Mouse (Mus musculus) neural tube, embryonic 12.5 days (tissue): ENCODE measurements around the gene Sox6. TPM values are rescaled to one million over a fixed set of nuclear protein-coding genes. Genes with fewer than 3 reads are reported as not detected.

Source experiments
- ATAC-seq: fragments of 200-750 bp; cut with Nextera tagmentation; 2 replicates; pipeline ENCODE4 v1.8.0; 2017; ENCODE audit warnings: low read depth, mild to moderate bottlenecking, moderate TSS enrichment, moderate library complexity; ENCODE audit not compliant: low FRiP score
- H3K27ac ChIP-seq: fragments of 300-500 bp; sonication (generic); 2 replicates; pipeline ENCODE4 v1.5.1; 2016
- H3K27me3 ChIP-seq: fragments of 300-500 bp; sonication (generic); replicated peaks from 2 replicates; pipeline ENCODE4 v1.6.1; 2016; ENCODE audit warnings: mild to moderate bottlenecking
- H3K36me3 ChIP-seq: fragments of 300-500 bp; sonication (generic); 2 replicates; pipeline ENCODE4 v1.6.1; 2016; ENCODE audit warnings: mild to moderate bottlenecking
- H3K4me1 ChIP-seq: fragments of 300-500 bp; sonication (generic); 2 replicates; pipeline ENCODE4 v1.6.1; 2016
- H3K4me2 ChIP-seq: fragments of 300-500 bp; sonication (generic); replicated peaks from 2 replicates; pipeline ENCODE4 v1.6.1; 2016; ENCODE audit warnings: mild to moderate bottlenecking
- H3K4me3 ChIP-seq: fragments of 300-500 bp; sonication (generic); 2 replicates; pipeline ENCODE4 v1.5.1; 2016
- H3K9ac ChIP-seq: fragments of 300-500 bp; sonication (generic); 2 replicates; pipeline ENCODE4 v1.6.1; 2016; ENCODE audit warnings: mild to moderate bottlenecking
- H3K9me3 ChIP-seq: fragments of 300-500 bp; sonication (generic); 2 replicates; pipeline ENCODE4 v1.6.1; 2016; ENCODE audit warnings: mild to moderate bottlenecking
- WGBS: fragments of 180-500 bp; shearing (Covaris S2); methylation state at CpG from one replicate; pipeline ENCODE4 v1.1.7; 2016; 5-methylcytosine and 5-hydroxymethylcytosine counted together
- polyA plus RNA-seq: library from polyadenylated mRNA; unstranded; fragments of >200 nt; fragmentation: Nextera tagmentation; extraction: Ambion mirVana; gene quantifications from 2 replicates; pipeline ENCODE4 v1.2.1, GENCODE M21; 2016

Sox6 gene
- polyA plus RNA-seq, 1 experiment from 2014 or later = 74.2 TPM

DNA sequence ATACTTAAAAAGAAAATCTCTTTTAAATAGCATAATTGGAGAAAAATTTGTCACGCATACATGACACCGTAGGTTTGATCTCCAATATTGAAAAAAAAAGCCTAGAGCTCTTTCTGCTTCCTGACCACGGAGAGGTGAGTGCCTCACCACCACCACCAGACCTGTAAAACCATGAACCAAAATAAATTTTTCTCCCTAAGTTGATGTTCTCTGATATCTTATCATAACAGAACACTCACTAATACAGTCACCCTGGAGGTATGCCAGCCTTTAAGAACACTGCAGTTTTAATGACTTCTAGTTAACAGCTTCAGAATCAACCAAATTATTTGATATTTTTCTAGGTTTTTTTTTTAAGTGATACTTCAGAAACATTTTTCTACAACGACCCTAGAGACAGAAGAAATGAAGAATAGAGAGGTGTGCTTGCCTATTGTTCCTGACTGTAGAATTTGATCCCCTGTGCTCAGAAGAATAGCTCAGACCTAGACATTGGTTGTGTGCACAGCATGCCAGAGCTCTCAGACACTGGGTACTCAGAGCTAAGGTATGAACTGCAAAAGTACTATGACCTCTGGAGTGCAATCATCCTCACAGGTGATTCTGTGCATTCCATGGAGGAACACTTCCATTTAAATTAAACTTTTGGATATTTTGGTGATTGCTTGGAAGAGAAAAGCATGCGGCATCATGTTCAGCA is 58.6 kb downstream of the Sox6 start:
- H3K4me1 ChIP-seq = no peaks in the 10 kb centered on the region
- no peak overlapping the region for H3K9ac ChIP-seq
- no peaks in the 10 kb centered on the region for H3K9me3 ChIP-seq
- H3K27ac ChIP-seq = no peak overlapping the region
- H3K27me3 ChIP-seq = no peaks in the 10 kb centered on the region
- no peak overlapping the region for H3K4me3 ChIP-seq
- no peak overlapping the region for H3K4me2 ChIP-seq
- ATAC-seq = no peak
- H3K36me3 ChIP-seq = peaks cover 2% of the 10 kb centered on the region; the same call in 1 of the 2 replicates
- WGBS = 92% methylated on average over 5 of the region's 5 CpGs

DNA sequence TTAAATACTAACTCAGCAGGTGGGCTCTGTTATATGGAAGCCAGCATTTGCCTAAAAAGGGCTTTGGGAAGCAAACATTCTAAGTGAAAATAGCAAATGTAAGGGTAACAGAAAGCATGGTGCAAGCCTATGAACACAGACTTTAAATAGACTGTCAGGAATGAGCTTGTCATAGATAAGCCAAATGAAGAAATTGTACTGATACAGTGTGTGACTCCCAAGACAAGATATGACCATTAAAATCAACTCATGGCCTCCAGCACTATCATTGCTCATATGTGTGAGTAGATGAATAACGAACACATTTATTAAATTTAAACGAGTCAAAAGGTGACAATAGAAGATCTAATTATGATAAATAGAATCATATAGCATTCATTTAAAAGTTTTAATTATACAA is 64.1 kb downstream of the Sox6 start:
- H3K36me3 ChIP-seq = no peaks in the 10 kb centered on the region
- H3K27me3 ChIP-seq = no peaks in the 10 kb centered on the region
- H3K4me3 ChIP-seq = no peak overlapping the region
- no peak overlapping the region for H3K9ac ChIP-seq
- no peak overlapping the region for H3K4me2 ChIP-seq
- H3K27ac ChIP-seq = no peak overlapping the region
- no peak for ATAC-seq
- H3K9me3 ChIP-seq = no peaks in the 10 kb centered on the region
- no peaks in the 10 kb centered on the region for H3K4me1 ChIP-seq
- 93% methylated on average over 2 of the region's 2 CpGs for WGBS

DNA sequence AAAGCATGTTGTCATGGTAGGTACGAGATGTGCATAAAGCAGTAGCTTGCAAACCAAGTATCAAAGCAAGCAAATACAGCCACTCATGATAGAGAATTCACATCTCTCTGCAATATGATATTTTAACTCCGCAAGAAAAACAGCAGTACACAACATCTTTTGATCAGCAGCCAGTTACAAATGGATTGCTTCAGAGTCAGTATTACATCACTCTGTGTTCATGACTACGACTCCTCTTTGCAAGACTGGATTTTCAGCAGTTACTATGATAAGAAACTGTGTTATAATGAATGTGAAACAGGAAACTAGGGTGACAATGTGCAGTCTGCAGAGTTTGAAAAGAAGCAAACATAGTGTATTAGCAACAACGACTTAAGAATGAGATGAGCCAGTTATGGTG is 71.4 kb downstream of the Sox6 start:
- no peaks in the 10 kb centered on the region for H3K4me1 ChIP-seq
- 93% methylated on average over 4 of the region's 4 CpGs for WGBS
- no peaks in the 10 kb centered on the region for H3K36me3 ChIP-seq
- H3K27me3 ChIP-seq = no peaks in the 10 kb centered on the region; the same call in 1 of the 2 replicates
- no peak overlapping the region for H3K9ac ChIP-seq
- H3K4me3 ChIP-seq = no peak overlapping the region
- H3K27ac ChIP-seq = no peak overlapping the region
- no peak for ATAC-seq
- H3K4me2 ChIP-seq = no peak overlapping the region
- H3K9me3 ChIP-seq = no peaks in the 10 kb centered on the region

DNA sequence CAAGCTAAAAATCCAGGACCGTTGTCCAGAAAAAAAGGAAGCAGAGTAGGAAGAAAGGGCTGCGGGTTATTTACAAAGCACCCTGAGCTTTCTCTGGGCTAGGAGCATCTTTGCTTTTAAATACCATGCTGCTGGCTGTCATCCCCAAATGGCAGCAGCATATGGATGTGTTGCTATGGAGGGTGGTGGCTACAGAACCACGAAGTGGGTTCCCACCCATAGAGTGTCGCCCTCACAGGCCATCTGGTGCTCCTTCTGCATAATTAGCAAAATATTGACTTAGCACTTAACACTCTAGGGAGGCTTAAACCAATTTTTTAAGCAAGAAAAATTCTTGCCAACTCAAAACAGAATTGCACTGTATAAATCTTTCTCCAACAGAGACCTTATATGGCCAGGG is 72.4 kb downstream of the Sox6 start:
- Histone ChIP-seq H3K4me1 (no peaks in the 10 kb centered on the region), H3K4me2 (no peak overlapping the region), H3K9me3 (no peaks in the 10 kb centered on the region), H3K4me3 (no peak overlapping the region), H3K27me3 (no peaks in the 10 kb centered on the region; the same call in 1 of the 2 replicates), H3K36me3 (no peaks in the 10 kb centered on the region), H3K27ac (no peak overlapping the region), H3K9ac (no peak overlapping the region)
- no peak for ATAC-seq
- 51% methylated on average over 4 of the region's 4 CpGs for WGBS

DNA sequence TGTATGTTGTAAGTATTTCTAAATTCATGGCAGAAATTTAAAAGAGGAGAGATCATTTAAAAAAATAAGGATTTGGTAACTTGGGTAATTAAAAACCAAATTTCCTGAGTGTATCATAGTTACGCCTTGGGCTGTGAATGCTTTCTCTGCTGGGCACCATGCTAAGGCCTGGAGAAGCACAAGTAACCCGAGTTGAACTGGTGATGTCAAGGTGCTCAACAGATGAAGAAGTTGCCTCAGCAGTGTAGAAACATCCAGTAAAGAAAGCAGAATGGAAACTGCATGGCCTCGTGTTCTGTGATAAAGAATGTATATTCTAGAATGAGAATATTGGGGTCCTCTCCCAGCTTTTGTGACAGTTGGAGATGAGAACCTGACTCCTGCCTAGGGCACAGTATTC is 85.5 kb downstream of the Sox6 start:
- 87% methylated on average over 3 of the region's 3 CpGs for WGBS

DNA sequence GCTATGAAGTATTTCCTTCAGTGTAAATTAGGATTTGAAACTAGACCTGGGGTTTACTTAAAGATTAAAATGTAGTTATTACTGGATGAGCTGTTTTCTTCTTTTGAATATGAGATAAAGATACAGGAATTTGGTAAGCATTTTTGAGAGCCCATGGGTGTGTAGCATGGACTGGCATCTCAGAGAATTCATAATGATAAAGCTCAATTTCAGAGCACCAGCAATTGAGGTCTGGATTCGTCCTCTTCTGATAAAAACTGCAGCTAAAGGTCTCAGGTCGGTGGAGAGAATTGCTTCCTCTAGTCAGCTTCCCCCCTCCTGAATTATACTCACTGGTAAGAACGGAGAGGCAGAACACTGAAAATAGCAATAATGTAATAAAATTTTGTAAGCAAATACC is 86.4 kb downstream of the Sox6 start:
- Histone ChIP-seq H3K36me3 (no peaks in the 10 kb centered on the region), H3K9ac (no peak overlapping the region), H3K9me3 (no peaks in the 10 kb centered on the region), H3K4me3 (no peak overlapping the region), H3K27me3 (no peaks in the 10 kb centered on the region), H3K27ac (no peak overlapping the region), H3K4me2 (no peak overlapping the region), H3K4me1 (no peaks in the 10 kb centered on the region)
- ATAC-seq = no peak
- WGBS = 67% methylated on average over 3 of the region's 3 CpGs

More for the DNA sequence above, 85.5 kb downstream of the Sox6 start:
- Histone ChIP-seq H3K4me2 (no peak overlapping the region), H3K4me1 (no peaks in the 10 kb centered on the region), H3K27ac (no peak overlapping the region), H3K27me3 (no peaks in the 10 kb centered on the region), H3K9me3 (no peaks in the 10 kb centered on the region), H3K36me3 (no peaks in the 10 kb centered on the region), H3K9ac (no peak overlapping the region), H3K4me3 (no peak overlapping the region)
- ATAC-seq = no peak

DNA sequence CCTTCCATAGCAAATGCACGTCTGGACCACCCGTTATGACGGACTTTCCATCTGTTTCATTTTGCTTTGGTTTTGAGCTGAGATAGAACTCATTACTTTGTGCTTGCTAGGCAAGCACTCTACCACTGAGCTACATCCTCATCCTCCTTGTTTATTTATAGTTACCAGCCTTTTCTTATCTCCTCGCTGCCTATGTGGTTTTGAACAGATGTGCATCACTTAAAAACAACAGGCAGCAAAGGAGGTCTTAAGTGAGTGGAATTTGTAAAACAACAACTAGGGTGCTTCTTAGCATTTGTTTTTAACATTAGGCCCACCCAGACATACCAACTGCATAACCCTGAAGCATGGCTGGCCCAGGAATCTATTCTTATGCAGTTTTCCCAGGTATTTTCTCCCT is 86.9 kb downstream of the Sox6 start:
- no peak overlapping the region for H3K4me3 ChIP-seq
- H3K27ac ChIP-seq = no peak overlapping the region
- H3K9me3 ChIP-seq = no peaks in the 10 kb centered on the region
- H3K9ac ChIP-seq = no peak overlapping the region
- no peaks in the 10 kb centered on the region for H3K4me1 ChIP-seq
- no peak for ATAC-seq
- 85% methylated on average over 4 of the region's 4 CpGs for WGBS
- no peak overlapping the region for H3K4me2 ChIP-seq
- H3K36me3 ChIP-seq = no peaks in the 10 kb centered on the region
- H3K27me3 ChIP-seq = no peaks in the 10 kb centered on the region

DNA sequence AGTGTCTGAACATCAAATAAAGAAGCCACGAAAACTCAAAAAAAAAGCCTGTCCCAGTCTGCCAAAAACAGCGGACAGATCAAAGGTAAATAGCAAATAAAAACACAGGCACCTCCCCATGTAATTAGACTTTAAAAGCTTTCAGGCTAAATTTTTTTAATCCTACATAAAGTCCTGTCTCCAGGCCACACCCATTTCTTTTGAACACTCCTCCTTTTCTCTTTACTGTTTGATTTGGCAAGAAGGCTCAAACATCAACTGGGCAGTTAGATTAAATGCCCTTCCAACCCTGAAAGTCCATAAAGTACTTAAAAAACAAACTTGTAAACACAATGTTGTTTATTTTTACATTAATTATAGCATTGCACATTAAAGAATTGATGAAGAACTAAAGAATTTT is 90.7 kb downstream of the Sox6 start:
- Histone ChIP-seq H3K27me3 (no peaks in the 10 kb centered on the region), H3K9ac (no peak overlapping the region), H3K36me3 (no peaks in the 10 kb centered on the region), H3K4me2 (no peak overlapping the region), H3K27ac (no peak overlapping the region), H3K4me1 (no peaks in the 10 kb centered on the region), H3K9me3 (no peaks in the 10 kb centered on the region), H3K4me3 (no peak overlapping the region)
- WGBS = 64% methylated on average over 2 of the region's 2 CpGs
- no peak for ATAC-seq

DNA sequence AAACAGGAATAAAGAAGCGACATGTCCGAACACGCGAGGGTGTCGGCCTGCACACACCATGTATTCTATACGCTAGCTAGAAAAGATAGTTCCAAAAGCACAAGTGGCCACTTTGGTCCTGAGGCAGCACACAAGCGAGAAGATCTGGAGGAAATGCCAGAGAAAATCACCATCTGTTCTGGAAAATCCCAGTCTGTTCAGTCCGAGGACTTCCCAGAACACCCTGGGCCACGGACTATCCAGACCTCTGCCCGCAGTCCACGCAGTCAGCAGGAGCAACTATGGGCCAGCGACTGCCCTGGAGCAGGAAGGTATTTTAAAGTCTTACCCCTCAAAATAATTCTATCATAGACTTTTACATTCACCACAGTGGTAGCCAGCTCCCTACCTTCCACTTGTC is 92.0 kb downstream of the Sox6 start:
- H3K27me3 ChIP-seq = no peaks in the 10 kb centered on the region
- H3K4me1 ChIP-seq = no peaks in the 10 kb centered on the region
- H3K9ac ChIP-seq = no peak overlapping the region
- H3K27ac ChIP-seq = no peak overlapping the region
- no peak for ATAC-seq
- no peak overlapping the region for H3K4me3 ChIP-seq
- WGBS = 90% methylated on average over 12 of the region's 12 CpGs
- peaks cover 4% of the 10 kb centered on the region; the same call in 1 of the 2 replicates for H3K36me3 ChIP-seq
- no peak overlapping the region for H3K4me2 ChIP-seq
- no peaks in the 10 kb centered on the region for H3K9me3 ChIP-seq

DNA sequence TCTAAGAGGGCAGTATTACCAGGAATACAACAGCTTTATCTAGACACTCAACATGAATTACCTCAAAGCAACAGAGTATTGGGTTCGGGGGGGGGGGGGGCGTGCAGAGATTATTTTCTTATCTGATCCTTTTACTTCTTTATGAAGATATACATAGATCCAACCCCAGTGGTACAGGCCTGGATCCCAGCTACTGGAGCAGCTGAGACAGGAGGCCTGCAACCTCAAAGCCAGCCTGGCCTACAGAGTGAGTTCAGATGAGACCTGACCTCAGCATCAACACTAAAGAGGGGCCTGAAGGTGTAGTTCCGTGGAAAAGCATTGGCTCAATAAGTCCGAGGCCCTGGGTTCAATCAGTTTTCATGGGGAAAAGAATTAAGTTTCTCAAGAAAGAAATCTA is 93.1 kb downstream of the Sox6 start:
- Histone ChIP-seq H3K9ac (no peak overlapping the region), H3K27ac (no peak overlapping the region), H3K36me3 (peaks cover 4% of the 10 kb centered on the region; the same call in 1 of the 2 replicates), H3K4me3 (no peak overlapping the region), H3K27me3 (no peaks in the 10 kb centered on the region), H3K4me2 (no peak overlapping the region), H3K4me1 (no peaks in the 10 kb centered on the region), H3K9me3 (no peaks in the 10 kb centered on the region)
- no peak for ATAC-seq
- 88% methylated on average over 4 of the region's 4 CpGs for WGBS

DNA sequence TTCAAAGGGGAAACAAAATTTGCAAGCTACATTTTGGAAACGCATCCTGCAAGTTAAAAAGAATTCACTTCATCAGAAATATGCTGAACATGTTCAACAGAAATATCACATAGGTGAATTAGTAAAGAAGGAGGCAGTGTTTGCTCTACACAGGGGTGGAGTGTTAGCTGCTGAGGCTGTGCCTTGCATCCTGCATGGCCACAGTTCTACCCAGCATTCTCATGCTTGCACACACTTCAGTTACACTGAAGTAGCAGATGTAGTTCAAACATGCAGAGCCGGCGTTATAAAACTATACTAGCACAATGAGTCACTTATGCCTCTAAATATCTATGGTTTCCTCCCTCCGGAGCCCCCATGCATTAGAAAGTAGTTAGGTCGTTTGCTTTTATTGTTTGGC is 94.3 kb downstream of the Sox6 start:
- Histone ChIP-seq H3K27ac (no peak overlapping the region), H3K4me3 (no peak overlapping the region), H3K4me2 (no peak overlapping the region), H3K4me1 (no peaks in the 10 kb centered on the region), H3K36me3 (peaks cover 4% of the 10 kb centered on the region; the same call in 1 of the 2 replicates), H3K9me3 (no peaks in the 10 kb centered on the region), H3K9ac (no peak overlapping the region), H3K27me3 (no peaks in the 10 kb centered on the region)
- no peak for ATAC-seq
- WGBS = 39% methylated on average over 5 of the region's 5 CpGs

DNA sequence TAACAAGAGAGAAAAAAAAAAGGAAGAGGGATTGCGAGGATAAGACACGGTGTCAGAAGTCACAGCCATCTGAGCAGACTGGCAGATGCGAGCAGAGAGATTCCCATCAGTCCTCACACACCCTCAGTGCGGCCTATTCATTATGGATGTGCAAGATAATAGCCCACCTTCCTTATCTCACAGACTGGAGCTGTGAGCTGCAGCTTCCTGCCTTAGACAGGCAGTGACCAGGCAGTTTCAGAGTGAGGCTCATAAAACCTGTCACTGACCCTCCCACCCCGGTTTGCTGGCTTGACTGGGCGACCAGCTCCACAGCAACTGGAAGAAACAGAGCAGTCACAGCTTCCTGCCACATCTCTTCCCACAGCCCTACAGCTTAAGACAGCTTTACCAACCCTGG is 96.8 kb downstream of the Sox6 start:
- no peak for ATAC-seq
- no peak overlapping the region for H3K27ac ChIP-seq

DNA sequence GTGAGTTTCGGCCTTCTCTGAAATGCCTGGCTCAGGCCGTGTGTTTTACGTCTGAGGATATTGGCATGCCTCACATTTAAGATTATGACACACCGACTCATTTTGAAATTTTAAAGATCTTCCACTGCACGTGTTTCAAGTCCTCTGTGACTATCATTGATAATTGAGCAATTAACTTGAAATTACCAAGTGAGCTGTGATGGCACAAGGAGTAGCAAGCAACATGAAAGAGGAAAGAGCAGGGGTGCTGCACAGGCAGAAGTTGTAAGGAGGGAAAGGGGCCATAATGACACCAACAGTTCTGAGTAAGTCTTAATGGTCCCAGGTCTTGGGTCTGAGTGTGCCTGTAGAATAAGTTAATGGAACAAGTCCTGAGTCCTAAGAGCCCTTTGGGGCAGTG is 99.3 kb downstream of the Sox6 start:
- Histone ChIP-seq H3K36me3 (peaks cover 4% of the 10 kb centered on the region; the same call in 1 of the 2 replicates), H3K9ac (no peak overlapping the region), H3K4me3 (no peak overlapping the region), H3K27ac (no peak overlapping the region), H3K4me2 (no peak overlapping the region), H3K27me3 (no peaks in the 10 kb centered on the region), H3K4me1 (no peaks in the 10 kb centered on the region), H3K9me3 (no peaks in the 10 kb centered on the region)
- 84% methylated on average over 5 of the region's 5 CpGs for WGBS
- ATAC-seq = no peak

More for the DNA sequence above, 96.8 kb downstream of the Sox6 start:
- Histone ChIP-seq H3K4me1 (no peaks in the 10 kb centered on the region), H3K9me3 (no peaks in the 10 kb centered on the region), H3K36me3 (peaks cover 4% of the 10 kb centered on the region; the same call in 1 of the 2 replicates), H3K27me3 (no peaks in the 10 kb centered on the region), H3K9ac (no peak overlapping the region), H3K4me3 (no peak overlapping the region), H3K4me2 (no peak overlapping the region)
- 46% methylated on average over 6 of the region's 6 CpGs for WGBS
